Mouse (Mus musculus) cerebellum, adult (tissue): ENCODE data around the gene Cdc34b.
"Not testable (repeated sequence)": the region's sequence is repeated elsewhere in the genome, so short reads cannot be mapped to it uniquely, and the experiment has no call there.

ENCODE experiments used
- ATAC-seq: cut with Nextera tagmentation; 2 replicates; pipeline ENCODE4 v1.9.2; 2017; ENCODE audit warnings: mild to moderate bottlenecking, moderate library complexity, mixed read lengths; ENCODE audit not compliant: insufficient number of reproducible peaks, low FRiP score, low TSS enrichment

Gene Cdc34b

DNA sequence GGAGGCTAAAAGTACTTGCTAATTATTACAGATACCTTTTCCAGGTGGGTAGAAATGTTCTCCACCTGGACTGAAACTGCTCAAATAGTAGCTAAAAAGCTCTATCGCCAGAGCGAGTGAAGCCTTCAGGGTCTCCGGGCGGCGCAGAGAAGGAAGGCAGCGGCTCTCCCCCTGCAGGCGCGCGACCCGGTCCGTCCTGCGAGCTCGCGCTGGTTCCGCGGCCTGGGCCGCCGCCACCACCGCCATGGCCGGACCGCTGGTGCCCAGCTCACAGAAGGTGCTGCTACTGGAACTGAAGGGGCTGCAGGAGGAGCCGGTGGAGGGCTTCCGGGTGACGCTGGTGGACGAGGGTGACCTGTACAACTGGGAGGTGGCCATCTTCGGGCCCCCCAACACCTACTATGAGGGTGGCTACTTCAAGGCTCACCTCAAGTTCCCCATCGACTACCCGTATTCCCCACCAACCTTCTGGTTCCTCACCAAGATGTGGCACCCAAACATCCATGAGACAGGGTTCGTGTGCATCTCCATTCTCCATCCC lies at the start of gene Cdc34b:
Gene Cdc34b (plus strand): TSS at position 51 of the 541 bp plus-strand sequence.
- ATAC-seq, result no peak

DNA sequence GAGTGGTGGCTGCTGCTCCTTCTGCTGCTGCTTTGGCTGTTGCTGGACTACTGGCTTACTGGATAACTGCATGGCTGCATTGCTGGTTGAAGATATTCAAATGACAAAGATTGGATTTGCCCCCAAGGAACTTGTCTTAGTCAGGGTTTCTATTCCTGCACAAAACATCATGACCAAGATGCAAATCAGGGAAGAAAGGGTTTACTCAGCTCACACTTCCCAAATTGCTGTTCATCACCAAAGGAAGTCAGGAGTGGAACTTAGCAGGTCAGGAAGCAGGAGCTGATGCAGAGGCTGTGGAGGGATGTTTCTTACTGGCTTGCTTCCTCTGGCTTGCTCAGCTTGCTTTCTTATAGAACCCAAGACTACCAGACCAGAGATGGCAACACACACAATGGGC lies 49.1 kb upstream of the Cdc34b start:
- not testable (repeated sequence) for ATAC-seq

DNA sequence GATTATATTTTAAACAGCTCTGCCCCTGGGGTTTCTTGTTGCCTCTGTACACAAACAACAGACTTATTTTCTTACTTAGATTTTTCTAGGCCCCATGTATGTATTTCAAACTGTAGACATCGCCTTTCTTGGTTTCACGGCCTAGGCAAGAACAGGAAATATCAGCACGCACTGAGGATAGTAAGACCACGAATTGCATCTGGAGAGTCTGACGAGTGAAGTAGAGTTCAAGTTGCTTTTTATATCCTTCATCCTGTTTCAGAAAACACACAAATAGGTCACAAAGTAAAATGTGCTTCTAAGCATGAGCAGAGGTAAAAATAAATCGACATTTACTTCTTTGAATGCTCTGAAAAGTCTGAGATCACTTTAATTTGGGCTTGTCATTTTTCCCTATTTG lies 46.1 kb upstream of the Cdc34b start:
- no peak for ATAC-seq

DNA sequence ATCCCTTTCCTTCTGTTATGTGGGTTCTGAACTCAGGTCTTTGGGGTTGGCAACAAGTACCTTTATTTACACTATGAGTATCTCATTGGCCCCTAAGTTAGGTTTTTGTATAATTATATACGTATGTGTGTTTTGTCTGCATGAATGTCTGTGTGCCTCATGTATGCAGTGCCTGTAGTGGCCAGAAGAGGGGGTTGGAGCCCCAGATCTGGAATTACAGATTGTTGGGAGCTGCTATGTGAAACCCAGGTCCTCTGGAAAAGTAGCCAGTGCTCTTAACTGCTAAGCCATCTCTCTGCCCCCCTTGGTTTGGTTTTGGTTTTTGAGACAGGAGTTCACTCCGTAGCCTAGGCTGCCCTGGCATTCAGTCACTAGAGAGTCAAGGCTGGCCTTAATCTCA lies 44.4 kb upstream of the Cdc34b start:
- ATAC-seq, result no peak

DNA sequence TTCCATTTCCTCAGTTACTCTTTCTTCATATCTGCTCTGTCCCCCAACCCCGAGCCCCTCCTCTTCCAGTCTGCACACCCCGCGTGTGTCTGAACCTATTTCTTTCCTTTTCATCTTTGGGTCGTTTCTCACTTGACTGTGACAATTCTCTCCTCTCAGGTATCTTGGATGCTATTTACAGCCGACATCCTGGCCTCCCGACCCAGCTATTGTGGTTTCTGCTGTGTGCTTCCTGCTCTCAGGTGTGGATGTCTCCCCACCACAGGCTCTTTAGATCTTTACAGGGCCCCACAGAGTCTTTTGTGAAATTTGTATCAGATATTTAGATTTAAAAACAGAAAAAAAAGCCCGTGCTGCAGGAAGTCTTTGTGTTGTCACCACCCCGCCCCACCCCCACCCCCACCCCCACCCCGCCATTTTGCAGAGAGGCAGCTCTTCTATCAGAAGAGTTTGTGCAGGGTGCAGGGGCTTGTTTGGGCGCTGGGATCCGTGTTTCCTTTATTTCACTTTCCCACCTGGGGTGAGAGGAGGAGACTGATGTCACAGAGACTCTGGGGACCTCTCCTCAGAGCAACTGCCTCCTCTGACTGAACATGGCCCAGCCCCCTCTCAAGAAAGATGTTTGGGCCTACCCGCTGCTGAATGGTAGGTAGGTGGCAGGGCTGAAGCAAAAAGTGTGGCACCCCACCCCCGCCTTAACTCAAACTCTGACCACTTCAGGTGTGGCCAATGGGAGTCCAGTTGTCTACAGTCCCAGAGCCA lies 43.7 kb upstream of the Cdc34b start:
- no peak for ATAC-seq

DNA sequence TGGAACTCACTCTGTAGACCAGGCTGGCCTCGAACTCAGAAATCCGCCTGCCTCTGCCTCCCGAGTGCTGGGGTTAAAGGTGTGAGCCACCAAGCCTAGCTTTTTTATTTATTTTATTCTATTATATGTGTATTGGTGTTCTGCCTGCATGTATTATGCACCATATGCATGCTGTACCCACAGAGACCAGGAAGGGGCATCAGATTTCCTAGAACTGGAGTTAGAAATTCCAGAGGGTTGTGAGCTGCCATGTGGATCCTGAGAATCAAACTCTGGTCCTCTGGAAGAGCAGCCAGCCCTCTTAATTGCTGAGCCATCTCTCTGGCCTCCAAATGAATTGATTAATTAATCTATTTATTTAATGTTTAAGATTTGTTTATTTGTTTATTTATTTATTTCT lies 42.2 kb upstream of the Cdc34b start:
- ATAC-seq, result no peak

DNA sequence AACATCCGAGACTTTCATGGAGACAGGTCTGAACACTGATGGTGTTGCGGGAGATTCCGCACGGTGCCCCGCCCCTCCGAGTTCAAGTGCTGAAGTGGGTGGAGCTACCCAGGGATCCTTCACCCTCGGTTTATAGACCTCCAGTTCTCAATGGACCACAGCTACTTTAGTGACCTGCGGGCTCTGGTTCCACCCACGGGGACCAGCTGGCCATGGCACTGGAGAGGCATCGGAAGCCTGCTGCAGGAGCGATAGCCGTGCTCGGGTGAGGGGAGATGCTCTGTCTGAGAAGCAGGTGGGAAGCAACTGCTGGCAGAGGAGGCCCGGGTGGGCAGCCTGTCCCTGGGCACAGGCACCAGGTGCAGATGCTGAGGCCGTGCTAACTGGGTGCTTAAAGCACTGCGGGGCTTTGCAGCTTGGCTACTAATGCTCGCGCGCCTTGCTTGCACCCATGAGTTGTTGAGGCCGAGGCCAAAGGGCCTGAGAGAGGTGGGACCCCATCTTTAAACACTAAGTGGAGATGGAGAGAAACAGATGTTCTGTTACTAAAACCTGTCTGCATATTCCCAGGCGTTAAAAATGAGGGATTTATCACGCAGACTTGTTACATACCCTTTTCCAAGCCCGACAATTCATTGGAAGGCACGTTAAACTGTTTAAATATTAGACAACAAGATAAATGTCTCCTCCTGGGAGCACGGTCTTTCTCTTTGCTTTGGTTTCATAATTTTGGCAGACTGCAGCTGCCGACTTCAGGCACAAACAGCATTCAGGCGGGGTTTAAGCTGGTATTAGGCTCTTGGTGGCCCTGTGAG lies 40.0 kb upstream of the Cdc34b start:
- ATAC-seq, result no peak

DNA sequence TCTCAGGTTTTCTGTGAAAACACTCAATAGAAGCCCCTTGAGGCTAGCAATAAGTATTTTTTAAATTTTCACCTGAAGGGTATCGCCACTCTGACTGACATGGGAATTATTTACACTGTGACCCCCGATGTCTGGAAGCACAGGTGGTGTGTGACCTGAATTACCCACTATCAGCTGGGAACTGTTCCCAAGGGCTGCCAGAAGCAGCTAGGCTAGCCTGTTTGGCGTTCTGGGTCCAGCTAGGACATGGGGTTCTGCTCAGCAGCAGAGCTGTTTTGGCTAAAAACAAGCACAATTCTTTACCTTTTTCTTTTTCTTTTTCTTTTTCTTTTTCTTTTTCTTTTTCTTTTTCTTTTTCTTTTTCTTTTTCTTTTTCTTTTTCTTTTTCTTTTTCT lies 39.4 kb upstream of the Cdc34b start:
- no peak for ATAC-seq

DNA sequence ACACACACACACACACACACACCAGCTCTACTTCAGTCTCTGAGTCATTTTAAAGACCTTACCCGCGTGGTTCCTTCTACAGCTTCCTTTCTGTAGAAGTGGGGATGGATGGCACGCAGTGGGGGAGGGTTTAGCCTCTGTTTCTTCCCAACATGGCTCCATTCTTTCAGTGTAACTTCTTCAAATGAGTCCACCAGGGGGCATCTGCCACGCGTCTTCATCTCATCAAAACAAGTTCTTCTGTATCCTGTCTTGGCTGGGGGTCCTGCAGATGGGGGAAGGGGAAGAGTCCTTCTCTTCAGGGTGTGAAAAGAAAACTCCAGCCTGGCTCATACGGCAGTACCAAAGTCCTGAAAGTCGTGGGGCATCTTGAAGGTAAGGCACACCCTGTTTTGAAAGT lies 37.6 kb upstream of the Cdc34b start:
- ATAC-seq, result no peak

DNA sequence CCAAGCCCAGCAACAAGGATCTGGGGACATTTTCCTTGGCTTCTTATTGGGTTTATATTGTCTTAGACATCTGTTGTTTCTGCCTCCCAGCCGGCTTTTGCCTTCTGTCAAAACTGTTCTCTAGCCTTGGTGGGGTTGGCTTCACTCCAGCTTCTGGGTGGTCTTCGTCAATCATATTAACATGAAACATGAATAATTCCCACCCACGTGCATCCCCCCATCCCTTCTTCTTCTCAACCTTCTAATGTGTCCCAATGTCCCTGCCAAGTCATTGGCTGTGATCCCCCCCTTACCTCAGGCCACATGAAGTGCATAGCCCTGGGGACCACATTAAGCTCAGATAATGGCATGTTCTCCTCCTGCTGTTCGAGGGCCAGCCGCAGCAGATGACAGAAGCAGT lies 37.1 kb upstream of the Cdc34b start, which contains the start of gene Gm11541:
Gene Gm11541 (minus strand): TSS at position 28 of the 400 bp plus-strand sequence.
- no peak for ATAC-seq

DNA sequence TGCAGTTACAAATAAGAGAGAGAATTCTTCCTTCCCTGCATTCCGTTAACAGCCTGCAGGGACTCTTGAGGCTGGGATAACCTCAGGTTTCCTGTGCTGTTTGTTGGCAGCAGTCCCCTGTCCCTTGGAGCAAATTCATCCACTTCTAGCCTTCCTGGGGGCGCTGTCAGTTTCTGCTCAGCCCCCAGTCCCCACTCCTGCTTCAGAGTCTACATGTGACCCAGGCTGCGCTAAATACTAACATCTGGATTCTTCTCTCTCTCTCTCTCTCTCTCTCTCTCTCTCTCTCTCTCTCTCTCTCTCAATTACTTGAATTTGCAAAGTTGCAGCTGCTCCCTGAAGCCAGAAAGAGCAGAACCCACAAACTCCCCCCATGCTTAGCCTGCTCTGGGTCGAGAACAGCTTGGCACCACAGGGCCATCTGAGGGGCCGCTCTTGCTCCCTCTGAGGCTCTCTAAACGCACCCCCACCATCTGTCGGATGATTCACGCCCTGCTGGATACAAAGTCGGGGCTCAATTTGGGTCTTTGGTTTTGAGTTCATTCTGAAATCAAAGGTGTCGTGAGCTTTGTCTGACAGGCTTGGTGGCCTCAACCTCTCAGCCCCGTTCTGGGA lies 28.2 kb upstream of the Cdc34b start:
- no peak for ATAC-seq

DNA sequence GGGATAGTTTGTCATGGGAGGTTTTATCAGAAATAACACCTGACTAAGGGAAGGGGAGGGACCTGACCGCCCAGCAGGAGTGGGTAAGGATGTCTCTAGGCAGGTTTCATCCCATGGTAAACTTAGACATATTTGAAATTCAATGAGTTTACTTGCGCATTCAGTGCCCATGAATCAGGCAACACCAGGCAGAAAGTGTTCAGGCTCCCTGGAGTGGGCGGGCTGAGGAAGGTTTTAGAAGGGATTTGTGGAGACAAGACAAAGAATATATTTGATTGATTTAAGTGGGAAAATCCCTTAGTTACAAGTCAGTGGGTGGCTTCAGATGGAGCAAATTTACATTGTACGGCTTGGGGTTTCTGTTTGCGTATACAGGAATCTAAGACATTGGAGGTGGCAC lies 26.0 kb upstream of the Cdc34b start:
- ATAC-seq, result no peak

DNA sequence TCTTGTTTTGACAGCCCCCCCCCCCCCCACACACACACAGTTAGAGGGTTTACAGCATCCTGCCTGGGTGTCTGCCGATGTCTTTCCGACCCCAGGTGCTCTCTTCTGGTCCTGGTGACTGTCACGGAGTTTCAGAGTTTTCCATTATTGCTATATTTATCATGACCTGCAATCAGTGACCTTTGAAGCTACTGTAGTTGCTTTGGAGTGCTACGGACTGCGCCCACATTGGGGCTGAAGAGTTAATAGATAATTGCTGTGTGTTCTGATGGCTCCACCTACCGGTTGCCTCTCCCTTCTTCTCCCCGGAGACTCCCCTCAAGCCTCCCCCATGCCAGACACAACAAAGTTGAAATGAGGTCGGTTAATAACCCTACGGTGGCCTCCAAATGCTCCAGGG lies 24.8 kb upstream of the Cdc34b start:
- ATAC-seq, result no peak

DNA sequence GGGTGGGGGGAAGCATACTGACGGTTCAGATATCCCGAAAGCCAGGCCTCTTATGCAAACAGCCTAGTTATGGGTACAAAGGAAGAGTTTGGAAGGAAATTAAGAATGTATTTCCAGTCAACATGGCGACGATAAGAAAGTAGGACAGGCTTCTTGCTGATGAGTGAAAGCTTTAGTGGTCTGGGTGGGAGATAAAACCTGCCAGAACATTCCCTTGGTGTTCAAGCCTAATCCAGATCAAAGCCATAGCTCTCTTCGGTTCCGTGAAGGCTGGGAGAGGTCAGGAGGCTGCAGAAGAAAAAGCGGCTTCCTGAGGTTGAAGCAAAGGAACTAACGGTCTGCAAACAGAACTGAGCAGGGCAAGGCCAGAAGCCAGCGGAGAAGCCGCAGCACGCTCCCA lies 24.3 kb upstream of the Cdc34b start:
- ATAC-seq, result no peak

DNA sequence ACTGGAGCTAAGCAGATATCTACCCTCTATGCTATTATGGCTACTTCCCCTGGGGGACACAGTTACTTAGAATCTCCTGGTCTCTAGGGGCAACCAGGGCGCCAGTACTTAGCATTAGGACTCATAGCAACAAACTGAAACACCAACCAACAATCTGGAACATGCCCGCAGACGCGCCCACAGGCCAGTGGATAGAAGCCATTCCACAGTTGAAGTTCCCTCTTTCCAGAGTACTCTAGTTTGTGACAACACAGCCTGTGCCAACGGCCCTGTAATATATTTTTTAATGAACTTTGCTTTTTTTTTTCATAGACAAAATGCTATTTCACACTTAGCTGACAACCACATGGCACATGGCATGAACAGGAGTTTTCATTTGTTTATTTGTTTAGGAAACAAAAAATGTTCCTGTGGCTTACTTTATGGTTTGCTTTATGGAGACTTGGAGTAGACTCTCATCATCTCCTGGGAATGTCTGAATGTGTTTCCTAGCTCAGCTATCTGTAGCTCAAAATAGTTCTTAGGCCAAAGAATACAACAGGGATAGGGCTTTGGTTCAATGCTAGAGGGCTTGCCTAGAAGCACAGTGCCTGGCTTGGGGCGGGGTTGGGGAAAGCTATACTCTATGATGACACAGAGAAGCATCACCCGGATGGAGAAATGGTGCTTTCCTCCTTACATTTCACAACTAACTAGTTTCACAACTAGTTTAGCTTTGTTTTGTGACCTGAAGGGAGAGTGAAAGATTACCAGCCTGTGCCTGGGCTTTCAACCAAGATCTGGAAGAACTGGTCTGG lies 23.3 kb upstream of the Cdc34b start:
- ATAC-seq, result no peak

DNA sequence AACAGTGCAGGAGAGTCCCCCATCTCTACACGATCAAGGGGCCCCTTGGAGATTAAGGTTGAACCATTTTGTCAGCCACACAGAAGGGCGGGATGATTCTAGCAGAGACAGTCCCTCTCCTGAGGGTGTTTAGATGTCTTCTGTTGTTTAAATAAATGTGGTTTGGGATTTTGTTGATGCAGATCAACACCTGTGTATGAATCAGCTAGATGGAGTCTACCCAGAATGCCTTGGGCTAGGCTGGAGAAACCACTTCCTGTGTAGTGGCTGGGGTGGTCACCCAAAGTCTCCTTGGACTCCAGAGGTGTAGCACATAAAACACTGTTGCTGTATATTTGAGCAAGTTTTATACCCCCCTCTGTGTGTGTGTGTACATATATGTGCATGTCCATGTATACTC lies 22.4 kb upstream of the Cdc34b start:
- ATAC-seq, result no peak

DNA sequence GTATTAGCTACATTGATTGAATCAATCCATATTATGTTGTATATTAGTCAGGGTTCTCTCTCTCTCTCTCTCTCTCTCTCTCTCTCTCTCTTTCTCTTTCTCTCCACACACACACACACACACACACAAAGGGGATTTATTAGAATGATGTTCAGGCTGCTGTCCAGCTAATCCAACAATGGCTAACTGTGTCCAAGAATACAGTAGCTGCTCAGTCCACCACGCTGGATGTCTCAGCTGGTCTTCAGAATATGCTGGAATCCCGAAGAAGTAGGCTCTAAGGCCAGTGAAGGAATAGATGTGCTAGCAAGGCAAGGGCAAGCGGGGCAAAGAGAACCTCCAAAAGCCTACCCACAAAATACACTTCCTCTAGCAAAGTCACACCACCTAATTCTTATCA lies 14.3 kb upstream of the Cdc34b start:
- ATAC-seq, result no peak

DNA sequence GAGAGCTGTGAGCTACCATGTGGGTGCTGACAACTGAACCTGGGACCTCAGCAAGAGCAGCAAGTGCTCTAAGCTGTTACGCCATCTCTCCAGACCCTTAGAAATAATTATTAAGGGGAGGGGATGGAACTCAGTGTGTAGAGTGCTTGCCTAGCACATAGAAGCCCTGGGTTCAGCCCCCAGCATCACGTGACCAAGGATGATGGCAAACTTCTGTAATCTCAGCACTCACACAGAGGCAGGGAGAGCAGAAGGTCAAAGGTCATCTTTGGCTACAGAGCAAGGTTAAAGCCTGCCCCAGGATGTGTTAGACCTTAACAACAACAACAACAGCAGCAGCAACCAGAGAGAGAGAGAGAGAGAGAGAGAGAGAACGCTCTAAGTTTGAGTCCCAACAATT lies 13.0 kb upstream of the Cdc34b start:
- ATAC-seq, result no peak

DNA sequence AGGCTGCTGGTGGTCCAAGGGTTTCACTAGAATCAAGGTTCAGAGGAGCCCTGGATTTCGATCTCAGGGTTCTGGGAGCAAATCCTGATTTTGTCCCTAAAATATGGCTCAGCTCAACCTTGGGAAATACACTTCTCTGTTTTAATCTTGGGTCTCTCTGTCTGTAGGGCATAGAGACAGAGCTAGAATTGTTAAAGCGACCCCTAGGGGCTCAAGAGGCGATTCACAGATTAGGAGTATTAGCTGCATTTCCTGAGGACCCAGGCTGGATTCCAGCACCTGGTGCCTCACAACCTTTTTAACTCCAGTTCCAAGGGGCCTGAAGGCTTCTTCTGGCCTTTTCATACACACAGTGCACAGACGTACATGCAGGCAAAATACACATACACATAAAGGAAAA lies 12.0 kb upstream of the Cdc34b start:
- ATAC-seq, result no peak

DNA sequence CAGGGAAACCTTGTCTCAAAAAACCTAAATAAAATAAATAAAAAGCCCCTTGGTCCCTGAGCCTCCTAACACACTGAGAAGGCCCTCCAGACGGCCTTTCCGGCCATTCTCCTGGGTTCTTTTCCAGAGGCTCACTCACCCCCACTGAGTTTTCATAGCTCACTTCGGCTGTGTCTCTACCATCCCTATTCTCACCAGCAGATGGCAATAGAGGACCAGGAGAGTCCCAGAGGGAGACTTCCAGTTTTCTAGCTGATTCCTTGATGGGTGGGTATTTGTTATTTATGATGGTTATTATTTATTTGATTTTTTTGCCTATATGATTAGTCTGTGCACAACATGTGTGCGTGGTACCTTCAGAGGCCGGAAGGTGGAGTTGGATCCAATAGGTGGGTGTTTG lies 11.3 kb upstream of the Cdc34b start:
- no peak for ATAC-seq
